Mouse (Mus musculus): Measurements from ENCODE around the gene Slc25a41. TPM values are rescaled to one million over a fixed set of nuclear protein-coding genes. Genes with fewer than 3 reads are reported as not detected.
A peak's percentile ranks its signal among the peaks of the same experiment; 100 is the strongest.

Slc25a41 gene
- polyA plus RNA-seq, 1 experiment from 2014 or later, result not detected

DNA sequence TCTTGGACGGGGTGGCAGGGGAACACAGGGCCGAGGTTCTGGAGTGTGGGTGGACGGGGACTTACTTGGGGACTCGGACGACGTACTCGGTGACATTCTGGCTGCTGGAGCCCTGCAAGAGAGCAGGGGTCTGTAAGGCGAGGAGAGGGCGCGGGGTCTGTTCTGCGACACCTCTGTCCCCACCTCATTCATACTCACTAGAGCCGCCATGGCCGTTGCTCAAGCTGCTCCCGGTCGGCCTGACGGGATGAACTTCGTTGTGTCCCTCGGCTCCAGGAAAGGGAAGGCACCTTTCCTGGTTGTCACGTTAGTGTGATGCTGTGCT lies 30.6 kb downstream of the Slc25a41 start:
- H3K4me2 ChIP-seq, result peak overlapping the region; percentile 84
- H3K9ac ChIP-seq, result peak overlapping the region; percentile 72
- H3K4me3 ChIP-seq, result peak overlapping the region; percentile 67
- H3K9me3 ChIP-seq (replicated peaks), result no peaks in the 10 kb centered on the region
- no peaks in the 10 kb centered on the region for H3K27me3 ChIP-seq
- H3K27ac ChIP-seq, result peak overlapping the region; percentile 72
- H3K36me3 ChIP-seq, result peaks cover 31% of the 10 kb centered on the region
- under 1% methylated on average over 19 of the region's 19 CpGs for WGBS
- H3K4me1 ChIP-seq (replicated peaks), result peaks cover 19% of the 10 kb centered on the region
- ATAC-seq (replicated peaks; ENCODE audit: insufficient number of reproducible peaks, insufficient read depth, low FRiP score, low read depth), result peak; percentile 16; the same call in 1 of the 2 replicates

DNA sequence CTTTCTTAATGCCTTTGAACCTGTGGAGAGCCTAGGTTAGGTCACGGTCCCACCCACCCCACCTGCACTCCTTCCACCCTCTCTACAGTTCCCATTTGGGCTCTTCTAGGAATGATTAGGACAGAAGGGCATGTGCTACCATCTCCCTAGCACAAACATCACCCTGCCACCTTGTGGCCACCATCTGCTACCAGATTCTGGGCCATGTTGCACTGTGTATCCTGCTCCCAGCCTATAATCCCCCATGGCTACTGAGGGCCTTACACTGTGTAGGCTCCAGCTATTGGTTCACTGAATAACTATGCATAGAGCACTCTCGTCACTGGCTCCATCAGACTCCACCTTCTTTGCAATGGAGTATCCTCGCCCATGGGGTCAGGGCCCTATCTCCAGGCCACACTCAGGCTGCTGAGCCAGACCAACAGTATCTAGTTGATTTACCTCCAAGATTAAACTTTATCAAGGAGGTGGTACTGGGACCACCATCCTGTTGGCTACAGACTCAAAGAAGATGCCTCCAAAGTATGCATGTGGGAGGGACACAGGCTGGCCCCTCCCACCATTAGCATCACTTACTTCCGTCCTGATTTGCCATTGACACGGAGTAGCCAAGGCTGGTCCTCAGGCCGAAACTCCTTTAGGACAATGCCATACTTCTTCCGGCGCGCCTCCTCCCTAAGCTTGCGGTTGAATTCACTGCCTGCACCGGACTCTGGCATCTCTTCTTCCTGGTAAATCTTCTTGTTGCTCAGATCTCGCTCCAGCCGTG lies 34.1 kb downstream of the Slc25a41 start:
- Histone ChIP-seq H3K27ac (no peak overlapping the region), H3K4me1 (replicated peaks) (peaks cover 15% of the 10 kb centered on the region), H3K36me3 (peaks cover 61% of the 10 kb centered on the region), H3K9ac (no peak overlapping the region), H3K4me3 (no peak overlapping the region), H3K27me3 (no peaks in the 10 kb centered on the region), H3K9me3 (replicated peaks) (no peaks in the 10 kb centered on the region), H3K4me2 (no peak overlapping the region)
- WGBS, result 91% methylated on average over 13 of the region's 13 CpGs
- ATAC-seq (replicated peaks; ENCODE audit: insufficient number of reproducible peaks, insufficient read depth, low FRiP score, low read depth), result no peak

DNA sequence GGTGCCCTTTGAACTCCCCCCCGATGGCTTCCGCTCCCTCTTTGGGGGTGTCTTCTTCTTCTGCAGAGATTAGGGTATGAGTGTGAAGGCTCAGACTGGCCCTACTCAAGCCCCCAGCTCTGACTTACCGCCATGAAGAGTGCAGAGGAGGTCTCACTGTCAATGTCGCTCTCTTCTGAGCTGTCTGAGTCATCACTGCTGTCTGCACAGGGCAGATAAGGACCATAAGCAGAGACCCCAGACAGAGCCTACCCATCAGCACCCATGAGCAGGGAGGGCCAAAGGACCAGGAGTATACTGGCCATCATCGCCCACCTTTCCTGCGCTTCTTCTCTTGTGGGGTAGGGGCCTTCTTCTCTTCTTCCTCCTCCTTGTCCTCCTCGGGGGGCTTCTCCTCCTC lies 37.5 kb downstream of the Slc25a41 start:
- Histone ChIP-seq H3K36me3 (peaks cover 70% of the 10 kb centered on the region), H3K9me3 (replicated peaks) (no peaks in the 10 kb centered on the region), H3K4me3 (no peak overlapping the region), H3K4me1 (replicated peaks) (peaks cover 20% of the 10 kb centered on the region), H3K27ac (no peak overlapping the region), H3K27me3 (no peaks in the 10 kb centered on the region), H3K4me2 (no peak overlapping the region), H3K9ac (no peak overlapping the region)
- WGBS, result 76% methylated on average over 7 of the region's 7 CpGs
- no peak for ATAC-seq (replicated peaks; ENCODE audit: insufficient number of reproducible peaks, insufficient read depth, low FRiP score, low read depth)

GRCm38 (mm10) chr17:57001228-57001627 lies 40.2 kb downstream of the Slc25a41 start:
- peaks cover 36% of the 10 kb centered on the region for H3K4me1 ChIP-seq (replicated peaks)
- no peaks in the 10 kb centered on the region for H3K9me3 ChIP-seq (replicated peaks)
- peak overlapping the region; percentile 77 for H3K27ac ChIP-seq
- H3K36me3 ChIP-seq, result peaks cover 43% of the 10 kb centered on the region
- no peak for ATAC-seq (replicated peaks; ENCODE audit: insufficient number of reproducible peaks, insufficient read depth, low FRiP score, low read depth)
- H3K4me3 ChIP-seq, result no peak overlapping the region
- no peaks in the 10 kb centered on the region for H3K27me3 ChIP-seq
- peak overlapping the region; percentile 9; the same call in 1 of the 2 replicates for H3K4me2 ChIP-seq
- H3K9ac ChIP-seq, result 0 out of 2 replicates have a peak overlapping the region, but pooled peaks have one; percentile 25
- 15% methylated on average over 8 of the region's 8 CpGs for WGBS

GRCm38 (mm10) chr17:56999968-57000609 lies 41.4 kb downstream of the Slc25a41 start, which contains the start of gene Pspn:
Pspn (minus strand) TSS chr17:57000018.
- peaks cover 40% of the 10 kb centered on the region for H3K36me3 ChIP-seq
- H3K4me2 ChIP-seq, result 0 out of 2 replicates have a peak within 1 kb of the TSS, but pooled peaks have one; percentile 9
- no peak within 1 kb of the TSS for H3K9ac ChIP-seq
- H3K4me3 ChIP-seq, result no peak within 1 kb of the TSS
- 79% methylated on average over 9 of the region's 9 CpGs for WGBS
- ATAC-seq (replicated peaks; ENCODE audit: insufficient number of reproducible peaks, insufficient read depth, low FRiP score, low read depth), result no peak
- peaks cover 36% of the 10 kb centered on the region for H3K4me1 ChIP-seq (replicated peaks)
- H3K9me3 ChIP-seq (replicated peaks), result no peaks in the 10 kb centered on the region
- H3K27ac ChIP-seq, result peak within 1 kb of the TSS; percentile 77
- H3K27me3 ChIP-seq, result no peaks in the 10 kb centered on the region

GRCm38 (mm10) chr17:56999414-56999813 lies 42.0 kb downstream of the Slc25a41 start:
- WGBS, result 91% methylated on average over 9 of the region's 9 CpGs

GRCm38 (mm10) chr17:56997029-56997667 lies 44.3 kb downstream of the Slc25a41 start, which contains the start of gene Alkbh7:
Alkbh7 (plus strand) TSS chr17:56997339.
- Histone ChIP-seq H3K4me2 (peak within 1 kb of the TSS; percentile 82), H3K4me1 (replicated peaks) (peaks cover 36% of the 10 kb centered on the region), H3K4me3 (peak within 1 kb of the TSS; percentile 86), H3K36me3 (peaks cover 47% of the 10 kb centered on the region), H3K27me3 (no peaks in the 10 kb centered on the region), H3K27ac (peak within 1 kb of the TSS; percentile 87), H3K9ac (peak within 1 kb of the TSS; percentile 58), H3K9me3 (replicated peaks) (no peaks in the 10 kb centered on the region)
- peak; percentile 99 for ATAC-seq (replicated peaks; ENCODE audit: insufficient number of reproducible peaks, insufficient read depth, low FRiP score, low read depth)
- WGBS, result under 1% methylated on average over 38 of the region's 38 CpGs

More at GRCm38 (mm10) chr17:56999414-56999813, 42.0 kb downstream of the Slc25a41 start:
- peaks cover 42% of the 10 kb centered on the region for H3K36me3 ChIP-seq
- H3K9me3 ChIP-seq (replicated peaks), result no peaks in the 10 kb centered on the region
- no peaks in the 10 kb centered on the region for H3K27me3 ChIP-seq
- H3K4me1 ChIP-seq (replicated peaks), result peaks cover 36% of the 10 kb centered on the region
- H3K9ac ChIP-seq, result no peak overlapping the region
- no peak overlapping the region for H3K27ac ChIP-seq
- H3K4me2 ChIP-seq, result no peak overlapping the region
- no peak overlapping the region for H3K4me3 ChIP-seq
- ATAC-seq (replicated peaks; ENCODE audit: insufficient number of reproducible peaks, insufficient read depth, low FRiP score, low read depth), result no peak

GRCm38 (mm10) chr17:56996506-56996905 lies 44.9 kb downstream of the Slc25a41 start:
- no peak for ATAC-seq (replicated peaks; ENCODE audit: insufficient number of reproducible peaks, insufficient read depth, low FRiP score, low read depth)
- Histone ChIP-seq H3K27me3 (no peaks in the 10 kb centered on the region), H3K36me3 (peaks cover 47% of the 10 kb centered on the region), H3K4me3 (peak overlapping the region; percentile 86; the same call in 1 of the 2 replicates), H3K9me3 (replicated peaks) (no peaks in the 10 kb centered on the region), H3K9ac (no peak overlapping the region), H3K4me2 (peak overlapping the region; percentile 82; the same call in 1 of the 2 replicates), H3K27ac (peak overlapping the region; percentile 87), H3K4me1 (replicated peaks) (peaks cover 34% of the 10 kb centered on the region)
- 61% methylated on average over 2 of the region's 2 CpGs for WGBS

GRCm38 (mm10) chr17:56995046-56995445 lies 46.4 kb downstream of the Slc25a41 start:
- Histone ChIP-seq H3K9me3 (replicated peaks) (no peaks in the 10 kb centered on the region), H3K4me2 (no peak overlapping the region), H3K4me3 (no peak overlapping the region), H3K4me1 (replicated peaks) (peaks cover 27% of the 10 kb centered on the region), H3K36me3 (peaks cover 46% of the 10 kb centered on the region), H3K27ac (no peak overlapping the region), H3K27me3 (no peaks in the 10 kb centered on the region), H3K9ac (no peak overlapping the region)
- ATAC-seq (replicated peaks; ENCODE audit: insufficient number of reproducible peaks, insufficient read depth, low FRiP score, low read depth), result no peak
- WGBS, result 82% methylated on average over 8 of the region's 8 CpGs

DNA sequence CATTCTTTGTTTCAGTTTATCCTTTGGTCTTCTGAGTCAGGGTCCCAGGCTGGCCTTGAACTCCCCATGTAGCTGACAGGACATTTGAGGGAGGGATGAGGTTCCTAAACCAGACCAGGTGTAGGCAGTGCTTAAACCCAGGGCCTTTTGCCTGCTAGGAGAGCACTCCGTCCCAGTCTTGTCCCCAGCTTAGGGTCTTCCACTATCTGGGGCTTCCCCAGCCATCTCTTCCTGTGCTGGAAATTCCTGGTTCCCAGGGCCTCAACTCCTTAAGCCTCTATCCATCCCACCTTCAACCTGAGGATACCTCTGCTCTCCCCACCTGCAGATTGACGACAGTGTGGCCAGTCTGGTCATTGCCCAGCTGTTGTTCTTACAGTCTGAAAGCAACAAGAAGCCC lies 50.5 kb downstream of the Slc25a41 start:
- H3K9ac ChIP-seq, result peak overlapping the region; percentile 77; the same call in 1 of the 2 replicates
- ATAC-seq (replicated peaks; ENCODE audit: insufficient number of reproducible peaks, insufficient read depth, low FRiP score, low read depth), result no peak
- peak overlapping the region; percentile 85 for H3K4me2 ChIP-seq
- H3K9me3 ChIP-seq (replicated peaks), result no peaks in the 10 kb centered on the region
- peak overlapping the region; percentile 79 for H3K4me3 ChIP-seq
- peaks cover 11% of the 10 kb centered on the region for H3K4me1 ChIP-seq (replicated peaks)
- H3K27ac ChIP-seq, result no peak overlapping the region
- WGBS, result 48% methylated on average over 2 of the region's 2 CpGs
- peaks cover 37% of the 10 kb centered on the region; the same call in 1 of the 2 replicates for H3K36me3 ChIP-seq
- H3K27me3 ChIP-seq, result no peaks in the 10 kb centered on the region

- H3K4me3 ChIP-seq, result peak within 1 kb of the TSS; percentile 79
- H3K9me3 ChIP-seq (replicated peaks), result no peaks in the 10 kb centered on the region
- H3K27ac ChIP-seq, result peak within 1 kb of the TSS; percentile 68
- peaks cover 31% of the 10 kb centered on the region; the same call in 1 of the 2 replicates for H3K36me3 ChIP-seq
- peaks cover 11% of the 10 kb centered on the region for H3K4me1 ChIP-seq (replicated peaks)
- WGBS, result under 1% methylated on average over 52 of the region's 52 CpGs
- H3K27me3 ChIP-seq, result no peaks in the 10 kb centered on the region
- ATAC-seq (replicated peaks; ENCODE audit: insufficient number of reproducible peaks, insufficient read depth, low FRiP score, low read depth), result peak; percentile 97
- peak within 1 kb of the TSS; percentile 85 for H3K4me2 ChIP-seq
- peak within 1 kb of the TSS; percentile 77 for H3K9ac ChIP-seq
Measured at GRCm38 (mm10) chr17:56990115-56990746, 51.2 kb downstream of the Slc25a41 start, which contains the start of gene Clpp. Clpp (plus strand) TSS chr17:56990305.

Data from heart, embryonic 15.5 days (tissue).